In genomic region chr11:120299484-120299883, GRCm38 (mm10) we compare ENCODE assay signal across 16 mouse cellular contexts. TPM values are rescaled to one million over a fixed set of nuclear protein-coding genes. Genes with fewer than 3 reads are reported as not detected.
DNase-seq lines count a peak whose midpoint lies in the region; ATAC-seq and TF ChIP-seq lines count a peak whose summit lies in the region.
"Had no signal": no experiment of that assay in that cellular context is flagged by ENCODE, and none has a peak within 500 bp of the region (broad histone marks: within the 10 kb centered on the region; RNA-seq: fewer than 3 reads in every experiment).

No protein-coding gene starts in this region.

- no peaks in the 10 kb centered on the region for H3K9me3 ChIP-seq in heart, embryonic 13.5 days
- no peaks in the 10 kb centered on the region for H3K9me3 ChIP-seq in neural tube, embryonic 11.5 days (ENCODE audit: control insufficient read depth, low read length)
- no peaks in the 10 kb centered on the region for H3K9me3 ChIP-seq in neural tube, embryonic 15.5 days (replicated peaks)
- 0 out of 2 replicates have a peak, but pooled peaks cover 6% of the 10 kb centered on the region for H3K9me3 ChIP-seq in limb, embryonic 12.5 days
- H3K9me3 ChIP-seq: G1E; stomach, embryonic 15.5 days had no signal

- no peak overlapping the region for H3K27ac ChIP-seq in heart, embryonic 13.5 days (replicated peaks)
- peak overlapping the region; percentile 46; the same call in 1 of the 2 replicates for H3K27ac ChIP-seq in neural tube, embryonic 11.5 days (ENCODE audit: low read depth, low read length)
- no peak overlapping the region for H3K27ac ChIP-seq in neural tube, embryonic 15.5 days (replicated peaks)
- H3K27ac ChIP-seq in limb, embryonic 12.5 days: 0 out of 2 replicates have a peak overlapping the region, but pooled peaks have one; percentile 17
- H3K27ac ChIP-seq: kidney, postnatal 0 days; stomach, embryonic 15.5 days had no signal

- ATAC-seq in heart, embryonic 13.5 days (ENCODE audit: extremely low read depth, insufficient number of reproducible peaks, low FRiP score, low TSS enrichment): no peak
- ATAC-seq in neural tube, embryonic 11.5 days (ENCODE audit: insufficient read depth, low FRiP score, low TSS enrichment): no peak
- ATAC-seq in neural tube, embryonic 15.5 days (ENCODE audit: low FRiP score): no peak
- no peak for ATAC-seq in limb, embryonic 12.5 days (ENCODE audit: insufficient number of reproducible peaks, insufficient read depth, low FRiP score, low TSS enrichment, low read depth)
- no peak for ATAC-seq in cerebellum, adult (ENCODE audit: insufficient number of reproducible peaks, low FRiP score, low TSS enrichment)

- peaks cover 60% of the 10 kb centered on the region for H3K4me1 ChIP-seq in heart, embryonic 13.5 days
- peaks cover 34% of the 10 kb centered on the region for H3K4me1 ChIP-seq in neural tube, embryonic 11.5 days (ENCODE audit: control insufficient read depth, insufficient read depth, low read length)
- H3K4me1 ChIP-seq in neural tube, embryonic 15.5 days: peaks cover 39% of the 10 kb centered on the region
- H3K4me1 ChIP-seq in limb, embryonic 12.5 days (replicated peaks): peaks cover 57% of the 10 kb centered on the region

- H3K9ac ChIP-seq in heart, embryonic 13.5 days: peak overlapping the region; percentile 44; the same call in 1 of the 2 replicates
- no peak overlapping the region for H3K9ac ChIP-seq in neural tube, embryonic 11.5 days (ENCODE audit: low read length)
- no peak overlapping the region for H3K9ac ChIP-seq in neural tube, embryonic 15.5 days (replicated peaks)
- H3K9ac ChIP-seq in limb, embryonic 12.5 days (replicated peaks): peak overlapping the region; percentile 8; the same call in 1 of the 2 replicates
- H3K9ac ChIP-seq: stomach, embryonic 15.5 days had no signal

- no peak overlapping the region for H3K4me3 ChIP-seq in heart, embryonic 13.5 days
- no peak overlapping the region for H3K4me3 ChIP-seq in neural tube, embryonic 11.5 days (ENCODE audit: low read depth, low read length)
- no peak overlapping the region for H3K4me3 ChIP-seq in neural tube, embryonic 15.5 days (replicated peaks)
- H3K4me3 ChIP-seq in limb, embryonic 12.5 days (replicated peaks): no peak overlapping the region
- H3K4me3 ChIP-seq in myocyte: no peak overlapping the region
- H3K4me3 ChIP-seq: stomach, embryonic 15.5 days had no signal

- H3ac ChIP-seq in myocyte (ENCODE audit: control insufficient read depth, insufficient read length): no peak overlapping the region

- H3K79me2 ChIP-seq in myocyte (ENCODE audit: control insufficient read depth, insufficient read depth): no peaks in the 10 kb centered on the region

- no peak for TF ChIP-seq POLR2A in myocyte (IDR thresholded peaks at IDR 0.05; ENCODE audit: insufficient read length, low read depth)

- no peak overlapping the region for H3K4me2 ChIP-seq in heart, embryonic 13.5 days
- no peak overlapping the region for H3K4me2 ChIP-seq in neural tube, embryonic 11.5 days (ENCODE audit: low read depth)
- H3K4me2 ChIP-seq in neural tube, embryonic 15.5 days: no peak overlapping the region
- H3K4me2 ChIP-seq in limb, embryonic 12.5 days: no peak overlapping the region
- no peak overlapping the region for H3K4me2 ChIP-seq in myocyte (ENCODE audit: low read depth)
- H3K4me2 ChIP-seq: stomach, embryonic 15.5 days had no signal

- WGBS in heart, embryonic 13.5 days: 21% methylated on average over 5 of the region's 5 CpGs
- WGBS in neural tube, embryonic 11.5 days: 66% methylated on average over 5 of the region's 5 CpGs
- 61% methylated on average over 5 of the region's 5 CpGs for WGBS in neural tube, embryonic 15.5 days
- WGBS in limb, embryonic 12.5 days: 71% methylated on average over 5 of the region's 5 CpGs

- DNase-seq in heart, adult 9 months (ENCODE audit: low spot score in 2 of 2): no peak
- DNase-seq in neural tube, embryonic 11.5 days (ENCODE audit: low spot score): no peak
- DNase-seq in thymus, adult 18-20 months: no peak
- DNase-seq: adrenal gland, adult 2 months; cerebellum, adult 9-10 months; lung, adult 18-20 months; lung, postnatal 4 days; thymus, postnatal 14 days had no signal

- no peaks in the 10 kb centered on the region for H3K36me3 ChIP-seq in heart, embryonic 13.5 days
- no peaks in the 10 kb centered on the region for H3K36me3 ChIP-seq in neural tube, embryonic 11.5 days (ENCODE audit: control insufficient read depth, insufficient read depth, low read length)
- H3K36me3 ChIP-seq in neural tube, embryonic 15.5 days: no peaks in the 10 kb centered on the region
- no peaks in the 10 kb centered on the region for H3K36me3 ChIP-seq in limb, embryonic 12.5 days
- H3K36me3 ChIP-seq in myocyte (ENCODE audit: control insufficient read depth, insufficient read depth): no peaks in the 10 kb centered on the region
- H3K36me3 ChIP-seq: G1E; stomach, embryonic 15.5 days had no signal

- H3K27me3 ChIP-seq in heart, embryonic 13.5 days (replicated peaks): no peaks in the 10 kb centered on the region
- H3K27me3 ChIP-seq in neural tube, embryonic 11.5 days (ENCODE audit: control insufficient read depth, insufficient read depth, low read length): no peaks in the 10 kb centered on the region
- no peaks in the 10 kb centered on the region for H3K27me3 ChIP-seq in neural tube, embryonic 15.5 days (replicated peaks)
- H3K27me3 ChIP-seq in limb, embryonic 12.5 days: 0 out of 2 replicates have a peak, but pooled peaks cover 6% of the 10 kb centered on the region
- H3K27me3 ChIP-seq in myocyte (ENCODE audit: control insufficient read depth, insufficient read depth, insufficient read length): no peaks in the 10 kb centered on the region
- H3K27me3 ChIP-seq: stomach, embryonic 15.5 days had no signal

TF ChIP-seq in myocyte, 11 proteins besides CTCF, POLR2A, EP300 and RAD21:
- TF ChIP-seq TCF12 (IDR thresholded peaks at IDR 0.05; ENCODE audit: insufficient read depth, poor library complexity, severe bottlenecking) (no peak), SRF (IDR thresholded peaks at IDR 0.05; ENCODE audit: control insufficient read depth, insufficient read length, low read depth) (no peak), MYOG (IDR thresholded peaks at IDR 0.05; ENCODE audit: control insufficient read depth in 1 of 3, insufficient read depth in 1 of 3, insufficient read length in 2 of 3, low read depth in 2 of 3) (peak in 2 of 3 experiments; percentile 13 to 79), REST (IDR thresholded peaks at IDR 0.05; ENCODE audit: insufficient read depth, insufficient read length) (no peak), CEBPB (IDR thresholded peaks at IDR 0.05; ENCODE audit: insufficient read depth, poor library complexity, severe bottlenecking) (no peak), MYOD1 (IDR thresholded peaks at IDR 0.05; ENCODE audit: control insufficient read depth in 1 of 3, insufficient read length in 2 of 3, low read depth in 2 of 3) (peak in 2 of 3 experiments; percentile 55 to 56), TCF3 (IDR thresholded peaks at IDR 0.05; ENCODE audit: insufficient read length, low read depth) (no peak), POLR2AphosphoS2 (IDR thresholded peaks at IDR 0.05; ENCODE audit: insufficient read length, low read depth) (no peak)

RNA-seq across cellular contexts. Expression of gene Actg1, which starts 48.9 kb away (rescaled TPM):
- polyA plus RNA-seq in heart, embryonic 13.5 days (2015; fragmentation: Nextera tagmentation; extraction: Ambion mirVana): 1,234 and 1,290 TPM in 2 replicates
- 3,675 and 3,804 TPM in 2 replicates for polyA plus RNA-seq in neural tube, embryonic 11.5 days (2014; fragmentation: Nextera tagmentation; extraction: Ambion mirVana)
- polyA plus RNA-seq in neural tube, embryonic 15.5 days (2015; fragmentation: Nextera tagmentation; extraction: Ambion mirVana): 3,602 and 3,776 TPM in 2 replicates
- 2,805 and 2,814 TPM in 2 replicates for polyA plus RNA-seq in limb, embryonic 12.5 days (2016; fragmentation: Nextera tagmentation; extraction: Ambion mirVana)
- 2,358 TPM for polyA plus RNA-seq in myocyte (2012; fragmentation: generic; extraction: Trizol)

Comparison
In these comparisons a context has a peak if more than half of its experiments do, and no peak if none do; other contexts are left out.
1. H3K27ac ChIP-seq: peak in neural tube, embryonic 11.5 days (single experiment) and limb, embryonic 12.5 days (single experiment); none in heart, embryonic 13.5 days (single experiment) and neural tube, embryonic 15.5 days (single experiment).
2. H3K9ac ChIP-seq: peak in heart, embryonic 13.5 days (single experiment) and limb, embryonic 12.5 days (single experiment); none in neural tube, embryonic 11.5 days (single experiment) and neural tube, embryonic 15.5 days (single experiment).